Mouse (Mus musculus) hindbrain, embryonic 16.5 days (tissue): ENCODE results near the gene Nepn. TPM values are rescaled to one million over a fixed set of nuclear protein-coding genes. Genes with fewer than 3 reads are reported as not detected.

Experiments
- ATAC-seq: fragments of 200-750 bp; cut with Nextera tagmentation; 2 replicates; pipeline ENCODE4 v1.8.0; 2017; ENCODE audit warnings: moderate TSS enrichment, moderate library complexity
- H3K27ac ChIP-seq: fragments of 300-500 bp; sonication (generic); 2 replicates; pipeline ENCODE4 v1.5.1; 2014; ENCODE audit warnings: low read depth, mild to moderate bottlenecking, control low read depth, low read length, moderate library complexity
- H3K27me3 ChIP-seq: fragments of 300-500 bp; sonication (generic); replicated peaks from 2 replicates; pipeline ENCODE4 v1.6.1; 2014; ENCODE audit warnings: low read length; ENCODE audit not compliant: control insufficient read depth, insufficient read depth
- H3K36me3 ChIP-seq: fragments of 300-500 bp; sonication (generic); 2 replicates; pipeline ENCODE4 v1.6.1; 2014; ENCODE audit warnings: mild to moderate bottlenecking, low read length, moderate library complexity, mixed read lengths; ENCODE audit not compliant: control insufficient read depth, insufficient read depth
- H3K4me1 ChIP-seq: fragments of 300-500 bp; sonication (generic); 2 replicates; pipeline ENCODE4 v1.6.1; 2014; ENCODE audit warnings: low read depth, low read length; ENCODE audit not compliant: control insufficient read depth, insufficient read depth
- H3K4me2 ChIP-seq: fragments of 300-500 bp; sonication (generic); 2 replicates; pipeline ENCODE4 v1.6.1; 2014; ENCODE audit warnings: mild to moderate bottlenecking, low read length, control low read depth, moderate library complexity
- H3K4me3 ChIP-seq: fragments of 300-500 bp; sonication (generic); 2 replicates; pipeline ENCODE4 v1.5.1; 2014; ENCODE audit warnings: mild to moderate bottlenecking, low read length, control low read depth, moderate library complexity
- H3K9ac ChIP-seq: fragments of 300-500 bp; sonication (generic); 2 replicates; pipeline ENCODE4 v1.6.1; 2014; ENCODE audit warnings: low read depth, mild to moderate bottlenecking, control low read depth, low read length, moderate library complexity
- H3K9me3 ChIP-seq: fragments of 300-500 bp; sonication (generic); 2 replicates; pipeline ENCODE4 v1.6.1; 2014; ENCODE audit warnings: mild to moderate bottlenecking, low read length, moderate library complexity; ENCODE audit not compliant: control insufficient read depth
- WGBS: fragments of 180-500 bp; shearing (Covaris S2); extraction: QIAGEN DNeasy Blood & Tissue Kit; methylation state at CpG from one replicate; pipeline ENCODE4 v1.1.7; 2014; 5-methylcytosine and 5-hydroxymethylcytosine counted together
- polyA plus RNA-seq: library from polyadenylated mRNA; unstranded; fragments of >200 nt; fragmentation: Nextera tagmentation; extraction: Ambion mirVana; gene quantifications from 2 replicates; pipeline ENCODE4 v1.2.1, GENCODE M21; 2015

The Nepn gene
- polyA plus RNA-seq, 1 experiment from 2014 or later, result not detected

- Histone ChIP-seq H3K4me1 (no peaks in the 10 kb centered on the region), H3K36me3 (peaks cover 27% of the 10 kb centered on the region), H3K27ac (no peak overlapping the region), H3K4me3 (no peak overlapping the region), H3K9ac (no peak overlapping the region), H3K9me3 (no peaks in the 10 kb centered on the region), H3K27me3 (no peaks in the 10 kb centered on the region), H3K4me2 (no peak overlapping the region)
- no peak for ATAC-seq
- WGBS, result 87% methylated on average over 8 of the region's 8 CpGs
These were observed 46.1 kb downstream of the Nepn start for GRCm38 (mm10) chr10:52434836-52435235.

Other genes with a start within 250 kb of the Nepn start
- gene Ros1, start 193.7 kb upstream of the Nepn start, polyA plus RNA-seq, result not detected in 2 replicates
- 21.0 and 23.2 TPM in 2 replicates for gene Dcbld1, start 155.4 kb upstream of the Nepn start, polyA plus RNA-seq
- not detected in 2 replicates for gene Gm26741, start 30.2 kb upstream of the Nepn start, polyA plus RNA-seq
- 28.1 and 29.6 TPM in 2 replicates for gene Gopc, start 6.8 kb upstream of the Nepn start, polyA plus RNA-seq
- 22.1 and 22.4 TPM in 2 replicates for gene Nus1, start 28.6 kb downstream of the Nepn start, polyA plus RNA-seq